Mouse (Mus musculus): ENCODE measurements at regions not wholly inside any gene's neighbourhood (a gene's known extent, or its start where the extent isn't known, plus 50 kb on each side); places are given as distances from the start of the nearest gene placed in this dataset.

DNA sequence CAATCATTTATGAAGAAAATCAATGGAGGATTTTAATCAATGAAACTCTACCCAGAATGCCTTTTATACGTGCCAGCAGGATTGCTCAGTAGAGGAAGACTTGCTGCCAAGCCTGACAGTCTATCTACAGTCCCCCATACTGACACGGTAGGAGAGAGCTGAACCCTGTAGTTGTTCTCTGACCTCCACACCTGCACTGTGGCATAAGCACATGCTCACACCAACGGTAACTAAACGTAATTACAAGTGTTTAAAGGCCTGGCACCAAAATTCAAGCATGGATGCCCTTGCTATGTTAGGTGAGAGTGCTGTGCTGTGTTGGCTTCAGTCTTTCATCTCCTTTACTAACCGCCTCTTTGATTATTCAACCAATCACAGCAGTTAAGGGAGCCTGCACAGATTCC lies 190.8 kb downstream of the Pfkfb3 start:
- DNase-seq (ENCODE audit: low spot score): peak; percentile 5

DNA sequence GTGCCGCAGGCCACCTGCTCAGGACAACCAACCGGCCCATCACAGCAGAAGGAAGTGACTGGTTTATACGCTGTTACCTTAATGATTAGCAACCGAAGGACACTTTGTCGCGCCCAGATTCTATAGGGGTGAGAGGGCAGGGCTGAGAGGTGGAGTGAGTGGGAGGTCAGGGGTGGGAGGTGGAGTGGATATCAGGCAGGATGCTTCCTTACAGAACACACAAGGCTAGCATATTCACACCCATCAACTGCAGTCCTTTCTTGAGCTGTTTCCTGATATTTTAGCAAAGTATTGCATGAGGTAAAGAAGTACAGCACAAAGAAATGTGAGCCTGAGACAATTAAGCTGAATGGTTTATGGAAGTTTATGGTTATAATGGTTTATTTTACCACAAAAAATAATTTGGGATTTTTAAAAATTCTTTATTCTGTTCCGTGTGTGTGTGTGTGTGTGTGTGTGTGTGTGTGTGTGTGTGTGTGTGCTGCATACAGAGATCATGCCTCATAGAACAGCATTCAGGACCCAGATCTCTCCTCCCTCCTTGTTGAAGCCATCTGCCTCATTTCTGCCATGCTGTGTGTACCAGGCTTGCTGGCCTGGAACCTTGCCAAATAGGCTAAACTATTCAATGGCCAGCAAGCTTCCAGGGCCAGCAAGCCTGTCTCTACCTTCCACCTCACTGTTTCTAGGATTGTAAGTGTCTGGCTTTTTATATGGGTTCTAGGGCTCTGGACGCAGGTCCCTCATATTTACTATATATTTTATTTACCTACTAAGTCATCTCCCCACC lies 190.5 kb downstream of the Prkcq start:
- peak; percentile 42 for DNase-seq (ENCODE audit: low spot score)

DNA sequence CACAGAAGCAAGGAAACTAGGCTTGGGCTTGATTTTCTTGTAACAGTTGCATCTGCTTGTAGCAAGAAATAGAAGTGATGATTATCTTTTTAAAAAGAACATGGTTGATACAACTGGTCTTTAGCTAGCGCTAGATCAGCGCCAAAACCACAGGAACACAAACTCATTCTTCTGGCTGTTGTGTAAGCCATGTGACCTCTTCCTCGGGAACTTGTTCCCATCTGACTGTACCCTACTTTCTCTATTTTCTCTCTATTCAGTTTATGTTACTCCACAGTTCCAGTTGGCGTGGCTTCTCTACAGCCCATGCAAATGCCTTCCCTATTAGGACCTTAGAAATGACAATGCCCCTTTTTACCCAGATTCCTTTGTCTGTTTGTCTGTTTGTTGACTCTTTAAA lies 187.4 kb downstream of the Prkcq start:
- no peak for DNase-seq (ENCODE audit: low spot score)

DNA sequence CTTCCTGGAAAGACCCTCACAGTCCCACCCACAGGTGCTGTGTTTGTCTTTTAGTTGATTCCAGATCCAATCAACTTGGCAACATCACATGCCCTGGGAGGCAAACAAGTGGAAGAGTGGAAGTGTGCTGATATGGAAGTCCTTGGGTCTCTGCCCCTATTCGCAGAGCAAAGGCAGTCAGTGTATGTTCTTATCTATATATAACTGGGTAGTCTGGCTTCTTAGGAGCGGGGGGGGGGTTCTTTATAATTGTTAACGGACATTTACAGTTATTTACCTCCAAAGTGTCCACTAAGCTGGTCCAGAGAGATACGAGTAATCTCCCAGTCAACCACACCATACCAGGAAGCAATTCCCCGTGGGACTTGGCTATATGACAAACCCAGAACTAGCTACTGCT lies 184.8 kb downstream of the Prkcq start:
- no peak for DNase-seq (ENCODE audit: low spot score)

DNA sequence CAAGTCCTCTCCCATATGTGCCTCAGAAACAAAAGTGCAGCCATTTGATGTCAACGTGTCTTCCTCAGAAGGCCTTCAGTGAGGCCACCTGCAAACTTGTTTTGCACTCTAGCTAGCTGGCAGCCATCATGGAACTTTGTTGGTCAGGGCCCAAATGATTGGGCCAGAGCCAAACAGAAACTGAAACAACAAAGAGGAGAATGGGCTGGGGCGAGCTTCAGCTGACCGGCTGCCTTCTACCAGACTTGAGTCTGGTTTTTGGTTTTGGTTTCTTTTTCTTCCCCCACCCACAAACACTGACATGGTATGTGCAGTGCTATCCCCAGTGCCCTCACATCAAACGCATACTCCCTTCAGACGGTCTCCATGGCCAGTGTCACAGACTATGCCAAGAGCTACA lies 183.7 kb downstream of the Prkcq start:
- no peak for DNase-seq (ENCODE audit: low spot score)

Measured in retina, embryonic 14.5 days (tissue).